Mouse (Mus musculus): ENCODE results near the gene Olfr1152. TPM values are rescaled to one million over a fixed set of nuclear protein-coding genes. Genes with fewer than 3 reads are reported as not detected.

The Olfr1152 gene
- polyA plus RNA-seq (2014; fragmentation: Nextera tagmentation; extraction: Ambion mirVana), result not detected in 2 replicates

GRCm38 (mm10) chr2:87866192-87866591, at the start of gene Olfr1152:
TSS of gene Olfr1152 (plus strand) at chr2:87866492.
- Histone ChIP-seq H3K27ac (ENCODE audit: low read depth, low read length) (no peak within 1 kb of the TSS), H3K9ac (ENCODE audit: low read length) (no peak within 1 kb of the TSS), H3K4me2 (ENCODE audit: low read length) (no peak within 1 kb of the TSS), H3K4me1 (ENCODE audit: control insufficient read depth, insufficient read depth, low read length) (no peaks in the 10 kb centered on the region), H3K4me3 (ENCODE audit: low read depth, low read length) (no peak within 1 kb of the TSS), H3K36me3 (ENCODE audit: control insufficient read depth, insufficient read depth, low read length) (no peaks in the 10 kb centered on the region), H3K27me3 (replicated peaks; ENCODE audit: control insufficient read depth, insufficient read depth, low read length) (no peaks in the 10 kb centered on the region), H3K9me3 (replicated peaks; ENCODE audit: control insufficient read depth, low read length) (no peaks in the 10 kb centered on the region; the same call in 1 of the 2 replicates)
- no peak for ATAC-seq
- no peak for DNase-seq (ENCODE audit: low spot score)

GRCm38 (mm10) chr2:87830233-87830632, 36.1 kb upstream of the Olfr1152 start, which contains the start of gene Olfr1148:
TSS of gene Olfr1148 (plus strand) at chr2:87830533.
- H3K9ac ChIP-seq (ENCODE audit: low read length), result no peak within 1 kb of the TSS
- no peak for DNase-seq (ENCODE audit: low spot score)
- no peak within 1 kb of the TSS for H3K4me2 ChIP-seq (ENCODE audit: low read length)
- H3K9me3 ChIP-seq (replicated peaks; ENCODE audit: control insufficient read depth, low read length), result no peaks in the 10 kb centered on the region
- H3K4me1 ChIP-seq (ENCODE audit: control insufficient read depth, insufficient read depth, low read length), result no peaks in the 10 kb centered on the region
- WGBS, result 92% methylated on average over 1 of the region's 1 CpGs
- H3K4me3 ChIP-seq (ENCODE audit: low read depth, low read length), result no peak within 1 kb of the TSS
- no peak for ATAC-seq
- no peaks in the 10 kb centered on the region for H3K36me3 ChIP-seq (ENCODE audit: control insufficient read depth, insufficient read depth, low read length)
- H3K27ac ChIP-seq (ENCODE audit: low read depth, low read length), result no peak within 1 kb of the TSS
- H3K27me3 ChIP-seq (replicated peaks; ENCODE audit: control insufficient read depth, insufficient read depth, low read length), result no peaks in the 10 kb centered on the region

GRCm38 (mm10) chr2:87843693-87844092, 22.6 kb upstream of the Olfr1152 start, which contains the start of gene Olfr1150-ps1:
TSS of gene Olfr1150-ps1 (plus strand) at chr2:87843993.
- Histone ChIP-seq H3K27ac (ENCODE audit: low read depth, low read length) (no peak within 1 kb of the TSS), H3K9me3 (replicated peaks; ENCODE audit: control insufficient read depth, low read length) (no peaks in the 10 kb centered on the region), H3K27me3 (replicated peaks; ENCODE audit: control insufficient read depth, insufficient read depth, low read length) (no peaks in the 10 kb centered on the region), H3K36me3 (ENCODE audit: control insufficient read depth, insufficient read depth, low read length) (no peaks in the 10 kb centered on the region), H3K4me1 (ENCODE audit: control insufficient read depth, insufficient read depth, low read length) (no peaks in the 10 kb centered on the region), H3K4me2 (ENCODE audit: low read length) (no peak within 1 kb of the TSS), H3K4me3 (ENCODE audit: low read depth, low read length) (no peak within 1 kb of the TSS), H3K9ac (ENCODE audit: low read length) (no peak within 1 kb of the TSS)
- ATAC-seq (no peak), DNase-seq (ENCODE audit: low spot score) (no peak)
- WGBS, result 70% methylated on average over 1 of the region's 1 CpGs

GRCm38 (mm10) chr2:87855562-87855961, 10.7 kb upstream of the Olfr1152 start, which contains the start of gene Olfr1151:
TSS of gene Olfr1151 (plus strand) at chr2:87855862.
- Histone ChIP-seq H3K4me2 (ENCODE audit: low read length) (no peak within 1 kb of the TSS), H3K27me3 (replicated peaks; ENCODE audit: control insufficient read depth, insufficient read depth, low read length) (no peaks in the 10 kb centered on the region), H3K36me3 (ENCODE audit: control insufficient read depth, insufficient read depth, low read length) (no peaks in the 10 kb centered on the region), H3K4me1 (ENCODE audit: control insufficient read depth, insufficient read depth, low read length) (no peaks in the 10 kb centered on the region), H3K27ac (ENCODE audit: low read depth, low read length) (no peak within 1 kb of the TSS), H3K4me3 (ENCODE audit: low read depth, low read length) (no peak within 1 kb of the TSS), H3K9me3 (replicated peaks; ENCODE audit: control insufficient read depth, low read length) (no peaks in the 10 kb centered on the region), H3K9ac (ENCODE audit: low read length) (no peak within 1 kb of the TSS)
- DNase-seq (ENCODE audit: low spot score) (no peak), ATAC-seq (no peak)
- 81% methylated on average over 1 of the region's 1 CpGs for WGBS

- no peak for ATAC-seq
- no peaks in the 10 kb centered on the region for H3K27me3 ChIP-seq (replicated peaks; ENCODE audit: control insufficient read depth, insufficient read depth, low read length)
- no peak for DNase-seq (ENCODE audit: low spot score)
- no peaks in the 10 kb centered on the region for H3K4me1 ChIP-seq (ENCODE audit: control insufficient read depth, insufficient read depth, low read length)
- no peak within 1 kb of the TSS for H3K4me2 ChIP-seq (ENCODE audit: low read length)
- no peak within 1 kb of the TSS for H3K27ac ChIP-seq (ENCODE audit: low read depth, low read length)
- no peaks in the 10 kb centered on the region for H3K36me3 ChIP-seq (ENCODE audit: control insufficient read depth, insufficient read depth, low read length)
- no peak within 1 kb of the TSS for H3K9ac ChIP-seq (ENCODE audit: low read length)
- no peaks in the 10 kb centered on the region for H3K9me3 ChIP-seq (replicated peaks; ENCODE audit: control insufficient read depth, low read length)
- 74% methylated on average over 1 of the region's 1 CpGs for WGBS
- no peak within 1 kb of the TSS for H3K4me3 ChIP-seq (ENCODE audit: low read depth, low read length)
Measured at GRCm38 (mm10) chr2:87894662-87895061, 28.4 kb downstream of the Olfr1152 start, which contains the start of gene Olfr1153. TSS of gene Olfr1153 (plus strand) at chr2:87894962.

GRCm38 (mm10) chr2:87905066-87905465, 38.8 kb downstream of the Olfr1152 start, which contains the start of gene Olfr1154:
TSS of gene Olfr1154 (minus strand) at chr2:87905166.
- Histone ChIP-seq H3K9me3 (replicated peaks; ENCODE audit: control insufficient read depth, low read length) (no peaks in the 10 kb centered on the region), H3K27ac (ENCODE audit: low read depth, low read length) (no peak within 1 kb of the TSS), H3K36me3 (ENCODE audit: control insufficient read depth, insufficient read depth, low read length) (no peaks in the 10 kb centered on the region), H3K9ac (ENCODE audit: low read length) (no peak within 1 kb of the TSS), H3K4me3 (ENCODE audit: low read depth, low read length) (no peak within 1 kb of the TSS), H3K4me2 (ENCODE audit: low read length) (no peak within 1 kb of the TSS), H3K27me3 (replicated peaks; ENCODE audit: control insufficient read depth, insufficient read depth, low read length) (no peaks in the 10 kb centered on the region), H3K4me1 (ENCODE audit: control insufficient read depth, insufficient read depth, low read length) (no peaks in the 10 kb centered on the region)
- 91% methylated on average over 1 of the region's 1 CpGs for WGBS
- ATAC-seq, result no peak
- DNase-seq (ENCODE audit: low spot score), result no peak

Other genes starting within 250 kb of the Olfr1152 start
- not detected in 2 replicates for gene Olfr1131, start 239.4 kb upstream of the Olfr1152 start, polyA plus RNA-seq (2014; fragmentation: Nextera tagmentation; extraction: Ambion mirVana)
- gene Olfr1132, start 229.0 kb upstream of the Olfr1152 start, polyA plus RNA-seq (2014; fragmentation: Nextera tagmentation; extraction: Ambion mirVana), result not detected in 2 replicates
- not detected in 2 replicates for gene Olfr1133, start 219.1 kb upstream of the Olfr1152 start, polyA plus RNA-seq (2014; fragmentation: Nextera tagmentation; extraction: Ambion mirVana)
- not detected in 2 replicates for gene Olfr1134, start 208.0 kb upstream of the Olfr1152 start, polyA plus RNA-seq (2014; fragmentation: Nextera tagmentation; extraction: Ambion mirVana)
- not detected in 2 replicates for gene Olfr1135, start 192.8 kb upstream of the Olfr1152 start, polyA plus RNA-seq (2014; fragmentation: Nextera tagmentation; extraction: Ambion mirVana)
- gene Olfr1136, start 172.5 kb upstream of the Olfr1152 start, polyA plus RNA-seq (2014; fragmentation: Nextera tagmentation; extraction: Ambion mirVana), result not detected in 2 replicates
- gene Olfr1137, start 153.3 kb upstream of the Olfr1152 start, polyA plus RNA-seq (2014; fragmentation: Nextera tagmentation; extraction: Ambion mirVana), result not detected in 2 replicates
- gene Olfr1138, start 126.5 kb upstream of the Olfr1152 start, polyA plus RNA-seq (2014; fragmentation: Nextera tagmentation; extraction: Ambion mirVana), result not detected in 2 replicates
- gene Olfr1140, start 122.7 kb upstream of the Olfr1152 start, polyA plus RNA-seq (2014; fragmentation: Nextera tagmentation; extraction: Ambion mirVana), result not detected in 2 replicates
- gene Olfr1141, start 112.5 kb upstream of the Olfr1152 start, polyA plus RNA-seq (2014; fragmentation: Nextera tagmentation; extraction: Ambion mirVana), result not detected in 2 replicates
- not detected in 2 replicates for gene Olfr152, start 87.0 kb upstream of the Olfr1152 start, polyA plus RNA-seq (2014; fragmentation: Nextera tagmentation; extraction: Ambion mirVana)
- not detected in 2 replicates for gene Olfr1143, start 65.9 kb upstream of the Olfr1152 start, polyA plus RNA-seq (2014; fragmentation: Nextera tagmentation; extraction: Ambion mirVana)
- gene Olfr1145, start 56.7 kb upstream of the Olfr1152 start, polyA plus RNA-seq (2014; fragmentation: Nextera tagmentation; extraction: Ambion mirVana), result not detected in 2 replicates
- gene Olfr1148, start 36.0 kb upstream of the Olfr1152 start, polyA plus RNA-seq (2014; fragmentation: Nextera tagmentation; extraction: Ambion mirVana), result not detected in 2 replicates
- gene Olfr1150-ps1, start 22.5 kb upstream of the Olfr1152 start, polyA plus RNA-seq (2014; fragmentation: Nextera tagmentation; extraction: Ambion mirVana), result not detected in 2 replicates
- gene Olfr1151, start 10.6 kb upstream of the Olfr1152 start, polyA plus RNA-seq (2014; fragmentation: Nextera tagmentation; extraction: Ambion mirVana), result not detected in 2 replicates
- gene Olfr1153, start 28.5 kb downstream of the Olfr1152 start, polyA plus RNA-seq (2014; fragmentation: Nextera tagmentation; extraction: Ambion mirVana), result not detected in 2 replicates
- gene Olfr1154, start 38.7 kb downstream of the Olfr1152 start, polyA plus RNA-seq (2014; fragmentation: Nextera tagmentation; extraction: Ambion mirVana), result not detected in 2 replicates
- not detected in 2 replicates for gene Olfr1155, start 78.6 kb downstream of the Olfr1152 start, polyA plus RNA-seq (2014; fragmentation: Nextera tagmentation; extraction: Ambion mirVana)
- not detected in 2 replicates for gene Olfr1156, start 86.6 kb downstream of the Olfr1152 start, polyA plus RNA-seq (2014; fragmentation: Nextera tagmentation; extraction: Ambion mirVana)
- not detected in 2 replicates for gene Olfr1157, start 101.8 kb downstream of the Olfr1152 start, polyA plus RNA-seq (2014; fragmentation: Nextera tagmentation; extraction: Ambion mirVana)
- not detected in 2 replicates for gene Olfr74, start 108.2 kb downstream of the Olfr1152 start, polyA plus RNA-seq (2014; fragmentation: Nextera tagmentation; extraction: Ambion mirVana)
- not detected in 2 replicates for gene Olfr1158, start 123.6 kb downstream of the Olfr1152 start, polyA plus RNA-seq (2014; fragmentation: Nextera tagmentation; extraction: Ambion mirVana)
- not detected in 2 replicates for gene Olfr1160, start 141.8 kb downstream of the Olfr1152 start, polyA plus RNA-seq (2014; fragmentation: Nextera tagmentation; extraction: Ambion mirVana)
- not detected in 2 replicates for gene Olfr1161, start 156.3 kb downstream of the Olfr1152 start, polyA plus RNA-seq (2014; fragmentation: Nextera tagmentation; extraction: Ambion mirVana)
- not detected in 2 replicates for gene Olfr73, start 171.2 kb downstream of the Olfr1152 start, polyA plus RNA-seq (2014; fragmentation: Nextera tagmentation; extraction: Ambion mirVana)
- gene Olfr1162, start 184.6 kb downstream of the Olfr1152 start, polyA plus RNA-seq (2014; fragmentation: Nextera tagmentation; extraction: Ambion mirVana), result not detected in 2 replicates
- not detected in 2 replicates for gene Olfr1163, start 205.3 kb downstream of the Olfr1152 start, polyA plus RNA-seq (2014; fragmentation: Nextera tagmentation; extraction: Ambion mirVana)
- gene Olfr1164, start 227.5 kb downstream of the Olfr1152 start, polyA plus RNA-seq (2014; fragmentation: Nextera tagmentation; extraction: Ambion mirVana), result not detected in 2 replicates

Data from forebrain, embryonic 14.5 days (tissue).